Mouse (Mus musculus): Measurements from ENCODE around the gene Vmp1.

GRCm38 (mm10) chr11:86586868-86587792, 96.5 kb downstream of the Vmp1 start:
- no peak for TF ChIP-seq GATA1 (IDR thresholded peaks at IDR 0.05; ENCODE audit: low read length)
- TF ChIP-seq TAL1 (IDR thresholded peaks at IDR 0.05; ENCODE audit: low read length) = no peak; the same call in 2 of the 3 replicates

Data from erythroblast, embryonic 14.5 days (primary cell).